Mouse (Mus musculus) spleen, adult 2 months (tissue): ENCODE results near the gene Gpr39. TPM values are rescaled to one million over a fixed set of nuclear protein-coding genes. Genes with fewer than 3 reads are reported as not detected.

ENCODE experiments used
- DNase-seq, 2 experiments: peaks; one replicate each; pipeline versions ENCODE4 v3.0.0 to v3.0.0-alpha.2; 2012 to 2021; ENCODE audit warnings: low spot score in 2 of 2, low read depth in 1 of 2
- H3K27ac ChIP-seq: fragments of 200-500 bp; 2 replicates; pipeline ENCODE4 v1.5.1; 2012; ENCODE audit warnings: low read length, inconsistent platforms; ENCODE audit not compliant: insufficient read depth
- H3K27me3 ChIP-seq: fragments of 200-500 bp; 2 replicates; pipeline ENCODE4 v1.6.1; 2012; ENCODE audit warnings: mild to moderate bottlenecking, moderate library complexity, low read length, inconsistent platforms; ENCODE audit not compliant: control insufficient read depth, insufficient read depth
- H3K36me3 ChIP-seq: fragments of 200-500 bp; 2 replicates; pipeline ENCODE4 v1.6.1; 2012; ENCODE audit warnings: mild to moderate bottlenecking, low read length, inconsistent platforms; ENCODE audit not compliant: control insufficient read depth, insufficient read depth
- H3K4me1 ChIP-seq: fragments of 200-500 bp; 2 replicates; pipeline ENCODE4 v1.6.1; 2011; ENCODE audit warnings: inconsistent platforms; ENCODE audit not compliant: control insufficient read depth, insufficient read depth, insufficient read length
- H3K4me3 ChIP-seq: fragments of 200-500 bp; 2 replicates; pipeline ENCODE4 v1.5.1; 2011; ENCODE audit warnings: mild to moderate bottlenecking, inconsistent platforms; ENCODE audit not compliant: insufficient read depth, insufficient read length; ENCODE audit errors: extremely low read depth
- CTCF ChIP-seq: fragments of 200-500 bp; IDR thresholded peaks from 2 replicates; pipeline ENCODE4 v1.5.1; 2011; ENCODE audit warnings: mild to moderate bottlenecking, inconsistent platforms; ENCODE audit not compliant: insufficient read depth, insufficient read length, insufficient replicate concordance; ENCODE audit errors: extremely low read depth
- POLR2A ChIP-seq: fragments of 200-500 bp; IDR thresholded peaks from 2 replicates; pipeline ENCODE4 v1.6.1; 2011; ENCODE audit warnings: low read depth, low read length, inconsistent platforms
- WGBS: fragments of 180-500 bp; shearing (Covaris S2); methylation state at CpG from one replicate; pipeline ENCODE4 v1.1.7; 2018; 5-methylcytosine and 5-hydroxymethylcytosine counted together
- polyA plus RNA-seq: library from polyadenylated mRNA; depleted of rRNA; stranded (reverse); fragments of >200 nt; gene quantifications from 2 replicates; pipeline ENCODE4 v1.2.3, GENCODE M21; 2012

Gpr39 gene
- polyA plus RNA-seq, 1 experiment = 0.29 TPM

GRCm38 (mm10) chr1:125693541-125693940 lies 16.7 kb downstream of the Gpr39 start:
- no peak for TF ChIP-seq CTCF
- no peak for TF ChIP-seq POLR2A
- H3K27ac ChIP-seq = no peak overlapping the region
- H3K27me3 ChIP-seq = no peaks in the 10 kb centered on the region
- H3K36me3 ChIP-seq = no peaks in the 10 kb centered on the region
- H3K4me1 ChIP-seq = no peaks in the 10 kb centered on the region
- no peak overlapping the region for H3K4me3 ChIP-seq
- DNase-seq = no peak

GRCm38 (mm10) chr1:125694338-125694737 lies 17.5 kb downstream of the Gpr39 start:
- H3K27ac ChIP-seq = no peak overlapping the region
- DNase-seq = no peak
- H3K36me3 ChIP-seq = no peaks in the 10 kb centered on the region
- TF ChIP-seq POLR2A (no peak), CTCF (no peak)
- 55% methylated on average over 5 of the region's 5 CpGs for WGBS
- no peaks in the 10 kb centered on the region for H3K4me1 ChIP-seq
- no peaks in the 10 kb centered on the region for H3K27me3 ChIP-seq
- no peak overlapping the region for H3K4me3 ChIP-seq

- DNase-seq = no peak
- TF ChIP-seq CTCF = no peak
- no peak for TF ChIP-seq POLR2A
- Histone ChIP-seq H3K4me3 (no peak overlapping the region), H3K4me1 (no peaks in the 10 kb centered on the region), H3K36me3 (no peaks in the 10 kb centered on the region), H3K27me3 (no peaks in the 10 kb centered on the region), H3K27ac (no peak overlapping the region)
- WGBS = 84% methylated on average over 4 of the region's 4 CpGs
These were observed 24.4 kb downstream of the Gpr39 start for GRCm38 (mm10) chr1:125701101-125701590.

- 86% methylated on average over 7 of the region's 7 CpGs for WGBS
- no peaks in the 10 kb centered on the region for H3K27me3 ChIP-seq
- no peak overlapping the region for H3K27ac ChIP-seq
- no peak for DNase-seq
- no peaks in the 10 kb centered on the region for H3K36me3 ChIP-seq
- no peaks in the 10 kb centered on the region for H3K4me1 ChIP-seq
- no peak for TF ChIP-seq CTCF
- no peak for TF ChIP-seq POLR2A
- H3K4me3 ChIP-seq = no peak overlapping the region
These were observed 25.0 kb downstream of the Gpr39 start for GRCm38 (mm10) chr1:125701773-125702172.

GRCm38 (mm10) chr1:125702326-125702725 lies 25.5 kb downstream of the Gpr39 start:
- no peak for DNase-seq

GRCm38 (mm10) chr1:125705412-125705811 lies 28.6 kb downstream of the Gpr39 start:
- DNase-seq = no peak
- no peaks in the 10 kb centered on the region for H3K4me1 ChIP-seq
- H3K36me3 ChIP-seq = no peaks in the 10 kb centered on the region
- H3K27ac ChIP-seq = no peak overlapping the region
- whole genome bisulfite sequencing = 67% methylated on average over 3 of the region's 3 CpGs
- H3K4me3 ChIP-seq = no peak overlapping the region
- no peaks in the 10 kb centered on the region for H3K27me3 ChIP-seq
- TF ChIP-seq POLR2A = no peak
- no peak for TF ChIP-seq CTCF

More at GRCm38 (mm10) chr1:125702326-125702725, 25.5 kb downstream of the Gpr39 start:
- Histone ChIP-seq H3K27me3 (no peaks in the 10 kb centered on the region), H3K36me3 (no peaks in the 10 kb centered on the region), H3K4me1 (no peaks in the 10 kb centered on the region), H3K4me3 (no peak overlapping the region), H3K27ac (no peak overlapping the region)
- TF ChIP-seq POLR2A (no peak), CTCF (no peak)
- WGBS = 88% methylated on average over 8 of the region's 8 CpGs

- no peak overlapping the region for H3K27ac ChIP-seq
- no peak for DNase-seq
- WGBS = 83% methylated on average over 3 of the region's 3 CpGs
- no peaks in the 10 kb centered on the region for H3K36me3 ChIP-seq
- no peak overlapping the region for H3K4me3 ChIP-seq
- no peaks in the 10 kb centered on the region for H3K4me1 ChIP-seq
- TF ChIP-seq POLR2A = no peak
- TF ChIP-seq CTCF = no peak
- no peaks in the 10 kb centered on the region for H3K27me3 ChIP-seq
These were observed 38.5 kb downstream of the Gpr39 start for GRCm38 (mm10) chr1:125715286-125715685.
